Mouse (Mus musculus) heart, postnatal 0 days (tissue): ENCODE results near the gene Trim66. TPM values are rescaled to one million over a fixed set of nuclear protein-coding genes. Genes with fewer than 3 reads are reported as not detected.
A peak's percentile ranks its signal among the peaks of the same experiment; 100 is the strongest.

Experiments
- ATAC-seq: fragments of 200-750 bp; cut with Nextera tagmentation; 2 replicates; pipeline ENCODE4 v1.8.0; 2017; ENCODE audit warnings: low read depth, moderate number of reproducible peaks, moderate library complexity; ENCODE audit not compliant: insufficient read depth
- DNase-seq: peaks from one replicate; pipeline ENCODE4 v3.0.0-alpha.2; 2016; ENCODE audit warnings: low spot score
- H3K27ac ChIP-seq: fragments of 300-500 bp; sonication (generic); 2 replicates; pipeline ENCODE4 v1.5.1; 2014; ENCODE audit warnings: low read depth, mild to moderate bottlenecking
- H3K27me3 ChIP-seq: fragments of 300-500 bp; sonication (generic); 2 replicates; pipeline ENCODE4 v1.6.1; 2014; ENCODE audit warnings: low read length, mixed read lengths; ENCODE audit not compliant: control insufficient read depth, insufficient read depth
- H3K36me3 ChIP-seq: fragments of 300-500 bp; sonication (generic); replicated peaks from 2 replicates; pipeline ENCODE4 v1.6.1; 2014; ENCODE audit warnings: low read length, mixed read lengths; ENCODE audit not compliant: control insufficient read depth, insufficient read depth
- H3K4me1 ChIP-seq: fragments of 300-500 bp; sonication (generic); 2 replicates; pipeline ENCODE4 v1.6.1; 2014; ENCODE audit warnings: antibody characterized with exemption; ENCODE audit not compliant: control insufficient read depth, insufficient read depth
- H3K4me2 ChIP-seq: fragments of 300-500 bp; sonication (generic); 2 replicates; pipeline ENCODE4 v1.6.1; 2014; ENCODE audit warnings: low read depth, mild to moderate bottlenecking, low read length, moderate library complexity
- H3K4me3 ChIP-seq: fragments of 300-500 bp; sonication (generic); 2 replicates; pipeline ENCODE4 v1.5.1; 2014; ENCODE audit warnings: low read depth, low read length
- H3K9ac ChIP-seq: fragments of 300-500 bp; sonication (generic); replicated peaks from 2 replicates; pipeline ENCODE4 v1.6.1; 2014; ENCODE audit warnings: low read depth, low read length, mixed read lengths
- H3K9me3 ChIP-seq: fragments of 300-500 bp; sonication (generic); replicated peaks from 2 replicates; pipeline ENCODE4 v1.6.1; 2016; ENCODE audit warnings: low read length; ENCODE audit not compliant: control insufficient read depth
- CTCF ChIP-seq: IDR thresholded peaks from 2 replicates; pipeline ENCODE4 v1.5.1; 2016; ENCODE audit warnings: antibody characterized with exemption, control low read depth, low read depth
- EP300 ChIP-seq: IDR thresholded peaks from 2 replicates; pipeline ENCODE4 v1.6.1; 2016; ENCODE audit warnings: antibody characterized with exemption, low read depth
- WGBS: fragments of 180-500 bp; shearing (Covaris S2); extraction: QIAGEN DNeasy Blood & Tissue Kit; methylation state at CpG from one replicate; pipeline ENCODE4 v1.1.7; 2014; 5-methylcytosine and 5-hydroxymethylcytosine counted together
- polyA plus RNA-seq: library from polyadenylated mRNA; unstranded; fragments of >200 nt; fragmentation: Nextera tagmentation; extraction: Ambion mirVana; gene quantifications from 2 replicates; pipeline ENCODE4 v1.2.1, GENCODE M21; 2015
- total RNA-seq: library from RNA; depleted of rRNA; stranded (reverse); fragments of >200 nt; gene quantifications from 2 replicates; pipeline ENCODE4 v1.2.3, GENCODE M21; 2014; ENCODE audit warnings: low replicate concordance

Gene Trim66
- total and polyA plus RNA-seq, 2 experiments from 2014 or later: not detected

- TF ChIP-seq EP300 (no peak), CTCF (peak; percentile 65)
- H3K27me3 ChIP-seq: peaks cover 6% of the 10 kb centered on the region
- H3K4me3 ChIP-seq: no peak overlapping the region
- no peak overlapping the region for H3K27ac ChIP-seq
- H3K9ac ChIP-seq: no peak overlapping the region
- WGBS: 14% methylated on average over 6 of the region's 6 CpGs
- peaks cover 5% of the 10 kb centered on the region for H3K4me1 ChIP-seq
- ATAC-seq: no peak
- peak; percentile 38 for DNase-seq
- H3K9me3 ChIP-seq: no peaks in the 10 kb centered on the region
- H3K4me2 ChIP-seq: no peak overlapping the region
- H3K36me3 ChIP-seq: no peaks in the 10 kb centered on the region
These were observed 62.9 kb downstream of the Trim66 start for GRCm38 (mm10) chr7:109445012-109445411.

- Histone ChIP-seq H3K36me3 (no peaks in the 10 kb centered on the region), H3K27ac (no peak overlapping the region), H3K9ac (no peak overlapping the region), H3K9me3 (no peaks in the 10 kb centered on the region), H3K4me3 (no peak overlapping the region), H3K4me2 (no peak overlapping the region), H3K4me1 (peaks cover 18% of the 10 kb centered on the region), H3K27me3 (peaks cover 28% of the 10 kb centered on the region)
- 49% methylated on average over 5 of the region's 5 CpGs for WGBS
- peak; percentile 40; the same call in 1 of the 2 replicates for ATAC-seq
- TF ChIP-seq CTCF: no peak
- TF ChIP-seq EP300: no peak
- no peak for DNase-seq
These were observed 65.2 kb downstream of the Trim66 start for GRCm38 (mm10) chr7:109442739-109443138.

- H3K27me3 ChIP-seq: peaks cover 35% of the 10 kb centered on the region
- no peak overlapping the region for H3K4me2 ChIP-seq
- 66% methylated on average over 9 of the region's 9 CpGs for WGBS
- H3K36me3 ChIP-seq: no peaks in the 10 kb centered on the region
- no peak overlapping the region for H3K9ac ChIP-seq
- peaks cover 18% of the 10 kb centered on the region for H3K4me1 ChIP-seq
- no peak overlapping the region for H3K4me3 ChIP-seq
- TF ChIP-seq EP300: no peak
- TF ChIP-seq CTCF: 0 out of 2 replicates have a peak, but pooled peaks have one; percentile 24
- no peaks in the 10 kb centered on the region for H3K9me3 ChIP-seq
- ATAC-seq (no peak), DNase-seq (no peak)
- no peak overlapping the region for H3K27ac ChIP-seq
These were observed 67.2 kb downstream of the Trim66 start for GRCm38 (mm10) chr7:109440697-109441269.

GRCm38 (mm10) chr7:109438781-109439591 is 68.9 kb downstream of the Trim66 start, which contains the start of gene Stk33:
Gene Stk33 (minus strand): TSS chr7:109439081.
- 2% methylated on average over 62 of the region's 62 CpGs for WGBS
- no peak for TF ChIP-seq CTCF
- no peak for TF ChIP-seq EP300
- H3K27ac ChIP-seq: no peak within 1 kb of the TSS

GRCm38 (mm10) chr7:109424422-109425159 is 83.3 kb downstream of the Trim66 start:
- WGBS: 50% methylated on average over 3 of the region's 3 CpGs
- H3K9ac ChIP-seq: no peak overlapping the region
- no peaks in the 10 kb centered on the region for H3K27me3 ChIP-seq
- no peaks in the 10 kb centered on the region for H3K9me3 ChIP-seq
- DNase-seq (peak; percentile 51), ATAC-seq (no peak)
- H3K4me3 ChIP-seq: no peak overlapping the region
- H3K27ac ChIP-seq: no peak overlapping the region
- no peak overlapping the region for H3K4me2 ChIP-seq
- peak; percentile 47 for TF ChIP-seq CTCF
- TF ChIP-seq EP300: no peak
- no peaks in the 10 kb centered on the region for H3K36me3 ChIP-seq
- no peaks in the 10 kb centered on the region for H3K4me1 ChIP-seq

More at GRCm38 (mm10) chr7:109438781-109439591, 68.9 kb downstream of the Trim66 start, which contains the start of gene Stk33:
- H3K9ac ChIP-seq: peak within 1 kb of the TSS; percentile 47; the same call in 1 of the 2 replicates
- peak within 1 kb of the TSS; percentile 71 for H3K4me2 ChIP-seq
- H3K27me3 ChIP-seq: peaks cover 35% of the 10 kb centered on the region
- ATAC-seq: peak; percentile 42
- H3K4me1 ChIP-seq: peaks cover 18% of the 10 kb centered on the region
- H3K9me3 ChIP-seq: no peaks in the 10 kb centered on the region
- no peaks in the 10 kb centered on the region for H3K36me3 ChIP-seq
- no peak for DNase-seq
- peak within 1 kb of the TSS; percentile 50 for H3K4me3 ChIP-seq
